Mouse (Mus musculus): ENCODE data around the gene Hipk2. TPM values are rescaled to one million over a fixed set of nuclear protein-coding genes. Genes with fewer than 3 reads are reported as not detected.

The Hipk2 gene
- polyA plus RNA-seq, 1 experiment from 2014 or later = 34.6 TPM

DNA sequence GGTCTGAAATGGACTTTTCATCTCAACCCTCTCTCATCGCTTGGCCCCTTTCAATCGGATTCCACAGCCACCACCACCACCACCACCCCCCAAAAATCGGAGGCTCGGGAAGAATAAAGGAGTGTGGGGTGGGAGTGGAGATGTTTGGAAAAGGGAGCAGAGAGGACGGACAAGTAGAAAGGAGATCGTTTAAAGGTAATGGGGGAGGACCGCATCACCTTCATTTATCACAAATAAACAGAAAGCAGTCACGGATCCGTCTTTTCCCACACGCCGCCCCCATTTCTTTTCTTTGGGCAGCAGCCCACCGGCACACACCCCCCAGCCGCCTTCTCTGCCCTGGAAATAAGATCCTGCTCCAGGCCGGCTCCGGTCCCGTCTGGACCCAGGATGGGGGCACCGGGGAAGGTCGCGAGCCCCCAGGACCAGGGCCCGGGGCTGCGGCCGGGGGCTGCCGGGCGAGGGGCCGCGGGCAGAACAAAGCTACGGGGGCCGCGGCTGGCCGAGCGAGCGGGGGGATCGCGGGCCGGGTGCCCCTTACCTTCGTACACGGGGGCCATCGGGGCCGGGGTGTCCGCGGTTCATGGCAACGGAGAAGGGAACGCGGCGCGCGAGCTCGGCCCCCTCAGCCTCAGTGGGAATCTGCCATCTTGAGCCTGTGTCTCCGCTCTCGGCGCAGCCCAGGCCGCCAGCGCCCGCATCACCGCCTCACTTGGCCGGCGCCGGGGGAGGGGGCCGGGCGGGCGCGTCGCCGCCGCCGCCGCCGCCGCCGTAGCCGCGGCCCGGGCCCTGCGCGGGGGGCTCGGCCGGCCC is 501 bp downstream of the Hipk2 start, which contains the start of gene Tbxas1:
Tbxas1 (plus strand) TSS at position 147 of the 813 bp plus-strand sequence.
- Histone ChIP-seq H3K27ac (replicated peaks) (peak within 1 kb of the TSS; percentile 99), H3K4me1 (replicated peaks) (peaks cover 38% of the 10 kb centered on the region), H3K4me2 (peak within 1 kb of the TSS; percentile 61), H3K9ac (peak within 1 kb of the TSS; percentile 99), H3K4me3 (peak within 1 kb of the TSS; percentile 98), H3K27me3 (no peaks in the 10 kb centered on the region), H3K36me3 (no peaks in the 10 kb centered on the region), H3K9me3 (no peaks in the 10 kb centered on the region)
- under 1% methylated on average over 59 of the region's 77 CpGs for WGBS
- peak; percentile 82 for ATAC-seq (ENCODE audit: low FRiP score, low read depth)

DNA sequence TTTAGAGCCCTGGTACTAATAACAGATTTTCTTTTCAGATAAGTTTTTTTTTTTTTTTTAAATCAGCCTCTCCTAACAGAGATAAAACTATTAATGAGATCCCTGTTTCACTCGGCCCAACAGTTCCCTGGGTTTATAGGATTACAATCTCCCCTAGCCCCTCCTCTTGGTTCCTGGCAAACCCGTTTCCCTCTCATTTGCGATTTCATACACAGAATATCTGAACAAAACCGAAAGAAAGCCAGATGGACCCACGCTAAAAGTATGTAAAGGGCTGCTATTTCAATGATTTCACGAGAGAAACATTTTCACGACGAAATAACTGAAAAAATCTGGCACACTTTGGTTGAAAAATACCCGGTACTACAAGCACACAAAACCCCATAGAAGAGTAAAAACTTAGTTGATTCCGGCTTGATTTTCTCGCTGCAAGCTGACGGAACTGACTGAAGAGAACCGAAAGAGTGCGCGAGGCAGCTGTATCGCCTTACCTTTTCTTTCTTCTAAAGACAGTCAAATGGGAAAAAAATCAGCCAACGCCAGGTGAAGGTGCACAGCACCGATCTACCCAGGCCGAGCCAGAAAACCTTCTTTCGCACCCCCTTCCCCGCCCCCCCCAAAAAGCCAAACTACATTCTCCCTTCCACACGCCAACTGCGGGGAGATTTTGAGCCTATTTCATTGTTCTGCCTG is 1.3 kb downstream of the Hipk2 start:
- no peak for ATAC-seq (ENCODE audit: low FRiP score, low read depth)
- peak overlapping the region; percentile 99 for H3K27ac ChIP-seq (replicated peaks)

DNA sequence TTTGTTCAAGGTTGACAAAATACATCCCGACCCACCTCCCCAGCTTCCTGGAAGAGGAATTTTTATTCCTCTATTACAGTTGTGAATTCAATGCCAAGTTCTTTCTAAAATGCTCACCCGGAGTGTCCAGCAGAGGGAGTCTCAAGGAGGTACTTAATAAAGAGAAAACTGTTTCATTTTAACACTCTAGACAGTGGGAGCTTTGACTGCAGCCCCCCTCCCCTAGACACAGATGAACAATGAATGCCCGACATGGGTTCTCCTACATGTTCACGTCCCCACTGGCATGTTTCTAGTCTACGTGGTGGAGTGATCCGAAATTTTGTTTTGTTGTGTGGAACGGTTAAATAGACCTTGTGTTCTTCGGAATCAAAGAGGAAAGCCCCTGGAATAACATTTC is 1.9 kb downstream of the Hipk2 start:
- Histone ChIP-seq H3K4me1 (replicated peaks) (peaks cover 44% of the 10 kb centered on the region), H3K4me2 (peak overlapping the region; percentile 61), H3K4me3 (peak overlapping the region; percentile 98), H3K9ac (peak overlapping the region; percentile 99), H3K36me3 (no peaks in the 10 kb centered on the region), H3K27me3 (no peaks in the 10 kb centered on the region), H3K9me3 (no peaks in the 10 kb centered on the region), H3K27ac (replicated peaks) (peak overlapping the region; percentile 99)
- no peak for ATAC-seq (ENCODE audit: low FRiP score, low read depth)
- WGBS = 3% methylated on average over 8 of the region's 8 CpGs

More for the DNA sequence above, 1.3 kb downstream of the Hipk2 start:
- no peaks in the 10 kb centered on the region for H3K27me3 ChIP-seq
- no peaks in the 10 kb centered on the region for H3K36me3 ChIP-seq
- H3K4me2 ChIP-seq = peak overlapping the region; percentile 61
- no peaks in the 10 kb centered on the region for H3K9me3 ChIP-seq
- peak overlapping the region; percentile 99 for H3K9ac ChIP-seq
- H3K4me3 ChIP-seq = peak overlapping the region; percentile 98
- WGBS = under 1% methylated on average over 23 of the region's 23 CpGs
- H3K4me1 ChIP-seq (replicated peaks) = peaks cover 44% of the 10 kb centered on the region

GRCm38 (mm10) chr6:38873316-38873715 is 2.6 kb downstream of the Hipk2 start:
- H3K4me3 ChIP-seq = peak overlapping the region; percentile 98
- no peaks in the 10 kb centered on the region for H3K36me3 ChIP-seq
- no peak for ATAC-seq (ENCODE audit: low FRiP score, low read depth)
- H3K9me3 ChIP-seq = no peaks in the 10 kb centered on the region
- peak overlapping the region; percentile 99; the same call in 1 of the 2 replicates for H3K9ac ChIP-seq
- peak overlapping the region; percentile 61 for H3K4me2 ChIP-seq
- H3K27me3 ChIP-seq = no peaks in the 10 kb centered on the region
- 55% methylated on average over 1 of the region's 1 CpGs for WGBS
- no peak overlapping the region for H3K27ac ChIP-seq (replicated peaks)
- H3K4me1 ChIP-seq (replicated peaks) = peaks cover 47% of the 10 kb centered on the region

- Histone ChIP-seq H3K9me3 (no peaks in the 10 kb centered on the region), H3K36me3 (no peaks in the 10 kb centered on the region), H3K4me1 (replicated peaks) (peaks cover 62% of the 10 kb centered on the region), H3K27me3 (no peaks in the 10 kb centered on the region), H3K4me2 (no peak overlapping the region), H3K4me3 (no peak overlapping the region), H3K27ac (replicated peaks) (no peak overlapping the region), H3K9ac (no peak overlapping the region)
- 20% methylated on average over 7 of the region's 7 CpGs for WGBS
- ATAC-seq (ENCODE audit: low FRiP score, low read depth) = no peak
Observed at GRCm38 (mm10) chr6:38871051-38871450, 4.9 kb downstream of the Hipk2 start.

- Histone ChIP-seq H3K27me3 (no peaks in the 10 kb centered on the region), H3K9me3 (no peaks in the 10 kb centered on the region), H3K9ac (no peak overlapping the region), H3K4me2 (no peak overlapping the region), H3K27ac (replicated peaks) (no peak overlapping the region), H3K36me3 (no peaks in the 10 kb centered on the region), H3K4me3 (no peak overlapping the region), H3K4me1 (replicated peaks) (peaks cover 66% of the 10 kb centered on the region)
- ATAC-seq (ENCODE audit: low FRiP score, low read depth) = no peak
- 18% methylated on average over 2 of the region's 2 CpGs for WGBS
Observed at GRCm38 (mm10) chr6:38870070-38870469, 5.9 kb downstream of the Hipk2 start.

DNA sequence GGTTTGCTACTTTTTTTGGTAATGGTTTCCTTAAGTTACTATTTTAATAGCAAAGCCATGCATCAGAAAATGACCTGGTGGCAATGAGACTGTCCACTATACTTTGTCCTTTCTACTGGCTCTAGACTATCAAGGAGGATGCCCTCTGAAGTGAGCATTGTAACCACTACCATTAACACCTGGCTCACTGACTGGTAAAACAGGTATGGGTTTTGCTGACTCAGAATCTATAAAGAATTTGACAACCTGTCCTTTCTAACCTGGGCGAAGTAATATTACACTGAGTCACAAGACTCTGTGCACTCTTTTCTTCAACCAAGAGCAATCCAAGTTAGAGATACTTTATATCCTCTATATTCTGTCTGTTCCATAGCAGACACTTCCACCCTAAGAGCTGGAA is 7.0 kb downstream of the Hipk2 start:
- Histone ChIP-seq H3K9ac (no peak overlapping the region), H3K4me1 (replicated peaks) (peaks cover 70% of the 10 kb centered on the region), H3K4me2 (no peak overlapping the region), H3K36me3 (no peaks in the 10 kb centered on the region), H3K27me3 (no peaks in the 10 kb centered on the region), H3K4me3 (no peak overlapping the region), H3K9me3 (no peaks in the 10 kb centered on the region), H3K27ac (replicated peaks) (no peak overlapping the region)
- ATAC-seq (ENCODE audit: low FRiP score, low read depth) = no peak
- WGBS = 100% methylated on average over 1 of the region's 1 CpGs

DNA sequence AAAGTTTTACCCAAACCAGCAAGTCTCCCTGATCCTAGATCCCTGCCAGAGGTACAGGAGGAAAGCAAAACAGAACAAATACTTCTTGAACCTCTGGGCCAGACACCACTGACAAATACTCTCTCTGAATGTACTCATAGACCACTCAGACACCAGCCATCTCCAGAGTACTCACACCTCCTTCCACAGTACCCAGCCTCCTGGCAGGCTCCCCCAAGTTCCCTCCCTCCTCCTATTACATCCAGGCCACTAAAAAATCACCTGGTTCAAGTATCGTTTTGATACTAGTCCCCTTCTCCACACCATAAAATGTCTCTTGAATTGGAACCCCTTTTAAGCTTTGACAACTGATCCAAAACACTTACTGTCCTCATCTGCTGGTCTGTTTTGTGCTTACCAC is 8.7 kb downstream of the Hipk2 start:
- Histone ChIP-seq H3K4me2 (no peak overlapping the region), H3K27me3 (no peaks in the 10 kb centered on the region), H3K4me3 (no peak overlapping the region), H3K4me1 (replicated peaks) (peaks cover 58% of the 10 kb centered on the region), H3K36me3 (no peaks in the 10 kb centered on the region), H3K27ac (replicated peaks) (no peak overlapping the region), H3K9ac (no peak overlapping the region), H3K9me3 (no peaks in the 10 kb centered on the region)
- 32% methylated on average over 1 of the region's 1 CpGs for WGBS
- ATAC-seq (ENCODE audit: low FRiP score, low read depth) = no peak

DNA sequence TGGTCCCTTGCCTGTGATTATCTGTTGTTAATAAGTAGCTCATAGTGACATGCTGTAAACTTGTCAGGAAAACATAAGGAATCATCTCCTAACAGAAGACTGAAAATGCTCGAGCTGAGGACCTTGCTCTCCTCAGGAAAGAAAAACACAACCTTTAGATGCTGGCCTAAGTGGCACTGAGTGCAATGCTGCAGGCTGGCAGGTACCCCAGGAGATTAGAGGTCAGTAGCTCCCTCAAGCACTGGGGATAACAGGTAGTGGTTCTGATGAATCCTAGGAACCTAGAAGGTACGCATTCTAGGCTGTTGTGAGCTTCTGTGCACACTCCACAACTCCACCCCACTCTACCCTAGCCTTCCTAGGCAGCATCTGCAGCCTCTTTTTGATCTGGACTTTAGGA is 9.2 kb downstream of the Hipk2 start:
- Histone ChIP-seq H3K4me2 (no peak overlapping the region), H3K27me3 (no peaks in the 10 kb centered on the region), H3K27ac (replicated peaks) (no peak overlapping the region), H3K36me3 (no peaks in the 10 kb centered on the region), H3K9ac (no peak overlapping the region), H3K4me1 (replicated peaks) (peaks cover 52% of the 10 kb centered on the region), H3K9me3 (no peaks in the 10 kb centered on the region), H3K4me3 (no peak overlapping the region)
- WGBS = 85% methylated on average over 2 of the region's 2 CpGs
- ATAC-seq (ENCODE audit: low FRiP score, low read depth) = no peak

- H3K27me3 ChIP-seq = no peaks in the 10 kb centered on the region
- WGBS = 84% methylated on average over 1 of the region's 1 CpGs
- no peaks in the 10 kb centered on the region for H3K9me3 ChIP-seq
- ATAC-seq (ENCODE audit: low FRiP score, low read depth) = no peak
- no peak overlapping the region for H3K4me2 ChIP-seq
- H3K4me3 ChIP-seq = no peak overlapping the region
- no peak overlapping the region for H3K9ac ChIP-seq
- H3K4me1 ChIP-seq (replicated peaks) = peaks cover 48% of the 10 kb centered on the region
- H3K36me3 ChIP-seq = no peaks in the 10 kb centered on the region
- no peak overlapping the region for H3K27ac ChIP-seq (replicated peaks)
Observed at GRCm38 (mm10) chr6:38866357-38866756, 9.6 kb downstream of the Hipk2 start.

GRCm38 (mm10) chr6:38865805-38866204 is 10.2 kb downstream of the Hipk2 start:
- no peaks in the 10 kb centered on the region for H3K9me3 ChIP-seq
- peaks cover 44% of the 10 kb centered on the region for H3K4me1 ChIP-seq (replicated peaks)
- no peaks in the 10 kb centered on the region for H3K36me3 ChIP-seq
- H3K4me2 ChIP-seq = no peak overlapping the region
- ATAC-seq (ENCODE audit: low FRiP score, low read depth) = no peak
- H3K27ac ChIP-seq (replicated peaks) = no peak overlapping the region
- H3K9ac ChIP-seq = no peak overlapping the region
- H3K27me3 ChIP-seq = no peaks in the 10 kb centered on the region
- no peak overlapping the region for H3K4me3 ChIP-seq

- Histone ChIP-seq H3K9me3 (no peaks in the 10 kb centered on the region), H3K27ac (replicated peaks) (no peak overlapping the region), H3K4me2 (no peak overlapping the region), H3K4me3 (no peak overlapping the region), H3K27me3 (no peaks in the 10 kb centered on the region), H3K36me3 (no peaks in the 10 kb centered on the region), H3K4me1 (replicated peaks) (peaks cover 36% of the 10 kb centered on the region), H3K9ac (no peak overlapping the region)
- WGBS = 58% methylated on average over 3 of the region's 3 CpGs
- no peak for ATAC-seq (ENCODE audit: low FRiP score, low read depth)
Observed at GRCm38 (mm10) chr6:38863595-38863994, 12.4 kb downstream of the Hipk2 start.

All from hindbrain, embryonic 15.5 days (tissue).